In the genomic region with DNA sequence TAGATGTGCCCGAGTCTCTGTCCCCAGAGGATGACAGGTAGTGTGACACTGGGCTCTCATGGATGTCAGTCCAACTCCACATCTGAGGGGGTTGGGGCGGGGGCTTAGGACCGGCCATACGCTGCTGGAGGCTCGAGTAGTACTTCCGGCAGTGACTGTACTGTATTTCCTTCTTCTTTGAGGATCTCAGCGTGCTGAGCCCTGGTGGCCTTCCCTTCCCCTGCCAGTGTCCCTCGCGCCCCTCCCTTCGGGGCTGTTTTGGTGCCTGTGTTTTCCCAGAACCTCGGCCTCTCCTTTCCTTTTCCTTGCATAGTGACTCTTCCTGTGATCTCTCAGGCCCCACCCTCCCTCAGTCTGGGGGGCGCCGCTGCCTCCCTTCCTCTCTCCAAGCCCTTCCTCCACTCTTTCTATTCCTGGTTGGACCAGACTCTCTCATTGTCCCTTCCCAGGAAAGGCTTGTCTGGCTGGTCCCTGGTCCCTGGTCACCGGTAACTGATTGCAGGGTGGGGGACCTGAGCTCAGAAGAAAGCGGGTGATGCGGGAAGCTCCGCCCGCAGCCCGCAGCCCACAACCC, we compare ENCODE assay signal across 8 mouse cellular contexts.
A peak's percentile ranks its signal among the peaks of the same experiment; 100 is the strongest.
DNase-seq lines count a peak whose midpoint lies in the region; ATAC-seq and TF ChIP-seq lines count a peak whose summit lies in the region.

No protein-coding gene starts in this region.

- DNase-seq in left cerebral cortex, postnatal 36 days (ENCODE audit: low spot score in 2 of 2) = peak; percentile 14 to 15
- no peak for DNase-seq in left cerebral cortex, postnatal 14 days (ENCODE audit: low spot score in 2 of 2)
- DNase-seq in heart, adult 2 months = peak; percentile 76 to 79
- no peak for DNase-seq in urinary bladder, adult 2 months (ENCODE audit: low spot score)
- no peak for DNase-seq in urinary bladder, postnatal 36 days (ENCODE audit: low spot score in 2 of 2)

- peak; percentile 37; the same call in 1 of the 2 replicates for TF ChIP-seq EP300 in heart, adult 2 months (IDR thresholded peaks at IDR 0.05; ENCODE audit: insufficient read depth, low read depth, low read length)

- H3K4me3 ChIP-seq in heart, adult 2 months = no peak overlapping the region
- H3K4me3 ChIP-seq in intestine, embryonic 16.5 days (ENCODE audit: low read length) = peak overlapping the region; percentile 18
- peak overlapping the region; percentile 29 for H3K4me3 ChIP-seq in liver, embryonic 16.5 days (ENCODE audit: low read depth, low read length)
- H3K4me3 ChIP-seq in neural tube, embryonic 12.5 days = no peak overlapping the region

- H3K9ac ChIP-seq in heart, adult 2 months (ENCODE audit: low read depth, low read length) = peak overlapping the region; percentile 4
- H3K9ac ChIP-seq in intestine, embryonic 16.5 days (ENCODE audit: low read depth, low read length) = peak overlapping the region; percentile 43
- H3K9ac ChIP-seq in liver, embryonic 16.5 days (ENCODE audit: low read depth, low read length) = no peak overlapping the region
- no peak overlapping the region for H3K9ac ChIP-seq in neural tube, embryonic 12.5 days

- peak overlapping the region; percentile 32 for H3K4me2 ChIP-seq in intestine, embryonic 16.5 days (ENCODE audit: low read depth, low read length)
- peak overlapping the region; percentile 49 for H3K4me2 ChIP-seq in liver, embryonic 16.5 days (ENCODE audit: low read depth, low read length)
- peak overlapping the region; percentile 43 for H3K4me2 ChIP-seq in neural tube, embryonic 12.5 days (replicated peaks)

- intact Hi-C loops in left cerebral cortex, postnatal 36 days (cut with DNase I) = no loop called here
- intact Hi-C loops in left cerebral cortex, postnatal 14 days (cut with DNase I) = no loop called here
- intact Hi-C loops in heart, adult 2 months (cut with DNase I) = loop anchor here (1.0 to 10.0 kb wide), 3 partner anchors 92 to 361 kb away; no protein-coding TSS in a partner anchor

- H3K9me3 ChIP-seq in intestine, embryonic 16.5 days (ENCODE audit: control insufficient read depth, low read length) = no peaks in the 10 kb centered on the region
- H3K9me3 ChIP-seq in liver, embryonic 16.5 days (replicated peaks; ENCODE audit: control insufficient read depth, low read length) = no peaks in the 10 kb centered on the region
- no peaks in the 10 kb centered on the region for H3K9me3 ChIP-seq in neural tube, embryonic 12.5 days

- H3K79me2 ChIP-seq in heart, adult 2 months (replicated peaks; ENCODE audit: control insufficient read depth, insufficient read depth, low read length) = no peaks in the 10 kb centered on the region

- TF ChIP-seq POLR2A in heart, adult 2 months (IDR thresholded peaks at IDR 0.05; ENCODE audit: insufficient read depth, low read depth, low read length) = peak; percentile 51; the same call in 1 of the 2 replicates

- TF ChIP-seq CTCF in heart, adult 2 months (IDR thresholded peaks at IDR 0.05) = 0 out of 2 replicates have a peak, but pooled peaks have one; percentile 8

- peaks cover 12% of the 10 kb centered on the region for H3K36me3 ChIP-seq in heart, adult 2 months (ENCODE audit: control insufficient read depth, insufficient read depth, low read length)
- H3K36me3 ChIP-seq in intestine, embryonic 16.5 days (ENCODE audit: control insufficient read depth, insufficient read depth, low read length) = no peaks in the 10 kb centered on the region
- no peaks in the 10 kb centered on the region for H3K36me3 ChIP-seq in liver, embryonic 16.5 days (ENCODE audit: control insufficient read depth, insufficient read depth)
- no peaks in the 10 kb centered on the region for H3K36me3 ChIP-seq in neural tube, embryonic 12.5 days

- H3K4me1 ChIP-seq in heart, adult 2 months (ENCODE audit: control insufficient read depth, insufficient read depth, low read length) = peaks cover 39% of the 10 kb centered on the region
- H3K4me1 ChIP-seq in intestine, embryonic 16.5 days (ENCODE audit: control insufficient read depth, insufficient read depth, low read length) = peaks cover 48% of the 10 kb centered on the region
- H3K4me1 ChIP-seq in liver, embryonic 16.5 days (ENCODE audit: control insufficient read depth, low read depth, low read length) = no peaks in the 10 kb centered on the region
- peaks cover 44% of the 10 kb centered on the region for H3K4me1 ChIP-seq in neural tube, embryonic 12.5 days

- ATAC-seq in intestine, embryonic 16.5 days = peak; percentile 20; the same call in 1 of the 2 replicates
- peak; percentile 54 for ATAC-seq in liver, embryonic 16.5 days (ENCODE audit: low read depth)
- 0 out of 2 replicates have a peak, but pooled peaks have one; percentile 1 for ATAC-seq in neural tube, embryonic 12.5 days (ENCODE audit: low FRiP score, low read depth)

- no peaks in the 10 kb centered on the region for H3K27me3 ChIP-seq in heart, adult 2 months (ENCODE audit: control insufficient read depth, insufficient read depth, low read length)
- H3K27me3 ChIP-seq in intestine, embryonic 16.5 days (replicated peaks; ENCODE audit: control insufficient read depth, insufficient read depth, low read length) = no peaks in the 10 kb centered on the region
- peaks cover 7% of the 10 kb centered on the region for H3K27me3 ChIP-seq in liver, embryonic 16.5 days (ENCODE audit: control insufficient read depth, insufficient read depth, low read depth, low read length)
- H3K27me3 ChIP-seq in neural tube, embryonic 12.5 days (replicated peaks) = no peaks in the 10 kb centered on the region

- peak overlapping the region; percentile 87 for H3K27ac ChIP-seq in heart, adult 2 months
- H3K27ac ChIP-seq in intestine, embryonic 16.5 days (ENCODE audit: low read length) = peak overlapping the region; percentile 94
- peak overlapping the region; percentile 57 for H3K27ac ChIP-seq in liver, embryonic 16.5 days (ENCODE audit: low read length)
- peak overlapping the region; percentile 38; the same call in 1 of the 2 replicates for H3K27ac ChIP-seq in neural tube, embryonic 12.5 days

- 19% methylated on average over 19 of the region's 19 CpGs for WGBS in heart, adult 2 months
- 24% methylated on average over 19 of the region's 19 CpGs for WGBS in intestine, embryonic 16.5 days
- 9% methylated on average over 19 of the region's 19 CpGs for WGBS in liver, embryonic 16.5 days (ENCODE audit: insufficient replicate concordance)
- 35% methylated on average over 19 of the region's 19 CpGs for WGBS in neural tube, embryonic 12.5 days

Comparison
In these comparisons a context has a peak if more than half of its experiments do, and no peak if none do; other contexts are left out.
1. DNase-seq: peak in left cerebral cortex, postnatal 36 days (2 of 2) and heart, adult 2 months (2 of 2); none in left cerebral cortex, postnatal 14 days (0 of 2), urinary bladder, adult 2 months (single experiment) and urinary bladder, postnatal 36 days (0 of 2).
2. H3K27ac ChIP-seq: peak in every context shown above with its lines; median percentile 94 in intestine, embryonic 16.5 days; 87 in heart, adult 2 months; 57 in liver, embryonic 16.5 days; 38 in neural tube, embryonic 12.5 days.
3. H3K4me3 ChIP-seq: peak in intestine, embryonic 16.5 days (single experiment) and liver, embryonic 16.5 days (single experiment); none in heart, adult 2 months (single experiment) and neural tube, embryonic 12.5 days (single experiment).
4. H3K9ac ChIP-seq: peak in heart, adult 2 months (single experiment) and intestine, embryonic 16.5 days (single experiment); none in liver, embryonic 16.5 days (single experiment) and neural tube, embryonic 12.5 days (single experiment).
5. ATAC-seq: peak in every context shown above with its lines; median percentile 54 in liver, embryonic 16.5 days; 20 in intestine, embryonic 16.5 days; 1 in neural tube, embryonic 12.5 days.
6. Peak in every context shown above with its lines, with median percentiles within 50 percentile points of each other: H3K4me2 ChIP-seq.